Mouse (Mus musculus): ENCODE results near the gene Snx12. TPM values are rescaled to one million over a fixed set of nuclear protein-coding genes. Genes with fewer than 3 reads are reported as not detected.

The Snx12 gene
- 31.4 TPM for polyA plus RNA-seq (2015; fragmentation: Illumina TruSeq; extraction: RNeasy Lipid Tissue Mini Kit (QIAGEN cat#74804); ENCODE audit: insufficient read depth, low replicate concordance)

DNA sequence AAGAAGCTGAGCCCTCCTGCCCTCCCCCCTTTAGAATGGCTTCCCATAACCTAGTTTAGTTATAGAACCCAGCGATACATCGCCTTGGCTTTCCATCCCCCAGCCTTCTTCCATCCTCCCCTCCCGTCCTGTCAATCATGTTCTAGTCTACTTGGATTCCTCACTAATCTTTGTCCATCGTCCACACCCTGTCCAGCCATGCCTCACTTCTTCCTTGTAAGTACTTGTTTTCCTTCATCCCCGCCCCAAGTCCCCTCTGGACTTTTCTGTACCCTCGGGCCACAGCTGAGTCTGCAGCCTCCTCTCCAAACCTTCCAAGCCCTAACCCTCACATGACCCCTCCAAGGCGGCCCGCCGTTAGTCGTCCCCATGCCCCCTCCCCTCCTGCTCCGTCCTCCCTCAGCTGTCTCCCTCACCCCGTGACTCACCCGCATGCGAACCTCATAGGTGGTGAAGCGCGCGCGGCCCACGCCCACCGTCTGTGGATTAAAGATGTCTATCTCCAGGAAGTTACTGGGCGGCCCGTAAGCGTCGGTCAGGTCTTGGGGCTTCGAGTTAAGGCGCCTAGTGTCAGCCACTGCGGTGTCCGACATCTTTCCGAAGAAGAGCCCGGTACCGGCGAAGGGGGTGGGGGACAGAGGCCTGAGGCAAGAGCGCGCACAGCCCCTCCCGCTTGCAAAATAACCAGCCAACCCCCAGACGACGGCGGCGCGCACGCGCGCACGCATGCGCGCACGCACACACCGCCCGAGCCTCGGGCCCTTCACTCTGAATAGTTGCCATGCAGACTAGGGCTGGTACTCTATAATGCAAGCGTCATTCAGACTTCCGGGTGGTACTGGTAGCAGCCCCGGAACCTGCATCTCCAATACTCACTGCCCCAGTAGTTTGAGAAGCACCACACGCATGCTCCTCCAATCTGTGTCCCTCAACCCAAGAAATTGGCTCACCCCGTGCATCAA is at the start of gene Snx12:
Snx12 (minus strand) TSS at position 730 of the 962 bp plus-strand sequence.

DNA sequence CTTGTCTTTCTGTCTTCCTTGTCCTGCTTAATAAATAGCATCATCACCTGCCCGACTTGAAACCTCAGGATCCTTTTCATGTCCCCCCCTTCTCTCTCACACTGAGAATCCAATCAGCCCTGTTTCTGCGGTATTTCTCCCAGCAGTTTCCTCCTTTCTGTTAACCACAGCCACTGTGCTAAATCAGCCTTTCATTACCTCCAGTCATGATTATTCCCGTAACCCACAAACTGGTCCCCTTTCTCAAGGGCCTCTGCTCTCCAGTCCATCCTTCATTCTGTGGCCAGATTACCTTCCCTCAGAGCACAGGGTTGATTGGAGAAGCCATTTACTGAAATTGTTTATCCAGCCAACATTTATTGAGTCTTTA is 46.4 kb upstream of the Snx12 start, which contains the start of gene Gm20489:
Gm20489 (minus strand) TSS at position 269 of the 370 bp plus-strand sequence.

DNA sequence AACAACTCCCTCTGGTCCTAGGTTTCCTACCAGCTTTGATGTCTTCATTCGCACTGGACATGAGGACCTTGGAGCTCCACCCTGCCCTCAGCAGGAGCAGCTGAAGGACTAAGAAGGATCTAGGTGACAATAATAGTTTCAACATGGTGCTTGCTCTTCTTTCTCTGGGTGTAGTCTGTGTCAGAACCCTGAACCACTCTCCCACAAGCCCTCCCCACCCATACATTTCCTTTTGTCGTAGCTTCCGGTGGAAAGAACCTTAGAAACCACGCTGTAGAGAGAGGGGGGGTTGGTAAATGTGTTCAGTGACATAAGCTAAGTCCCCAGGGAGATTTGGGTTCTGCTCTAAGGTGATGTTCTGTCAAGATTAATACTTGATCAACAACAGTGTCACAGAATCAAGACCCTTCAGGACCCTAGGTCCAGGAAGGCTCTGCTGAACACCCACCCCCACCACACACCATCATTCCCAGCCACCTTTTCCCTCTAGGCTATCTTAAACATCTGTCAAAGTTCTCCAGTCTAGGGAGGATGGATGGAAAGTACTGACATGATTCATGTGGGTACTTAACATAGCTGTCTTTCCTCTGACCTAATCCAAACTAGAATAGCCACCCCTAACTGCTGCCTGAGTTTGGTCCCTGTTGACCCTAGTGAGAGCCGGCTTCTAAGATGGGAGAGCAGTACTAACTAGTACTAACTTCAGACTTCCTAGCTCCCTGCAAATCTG is 45.8 kb upstream of the Snx12 start, which contains the start of gene Il2rg:
Il2rg (minus strand) TSS at position 231 of the 730 bp plus-strand sequence.

DNA sequence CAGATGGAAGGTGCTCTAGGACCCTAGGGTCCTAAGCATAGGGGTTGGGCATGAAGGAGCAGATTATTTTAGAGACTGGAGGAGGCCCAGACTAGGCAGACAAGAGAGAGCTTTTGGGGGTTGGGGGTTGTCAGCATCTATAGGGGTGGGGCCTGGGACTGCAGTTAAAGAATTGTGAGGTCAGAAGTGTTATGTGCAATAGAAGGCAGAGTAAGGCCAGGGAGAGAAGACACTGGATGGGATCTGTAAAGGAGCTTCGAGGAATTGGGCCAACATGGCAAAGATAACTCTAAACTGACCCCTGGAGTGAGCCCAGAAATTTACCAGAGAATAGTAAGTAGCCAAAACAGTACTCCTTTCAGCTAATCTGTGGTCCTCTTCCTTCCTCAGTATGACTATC is 41.5 kb upstream of the Snx12 start, which contains the start of gene Gm614:
Gm614 (minus strand) TSS at position 101 of the 400 bp plus-strand sequence.

DNA sequence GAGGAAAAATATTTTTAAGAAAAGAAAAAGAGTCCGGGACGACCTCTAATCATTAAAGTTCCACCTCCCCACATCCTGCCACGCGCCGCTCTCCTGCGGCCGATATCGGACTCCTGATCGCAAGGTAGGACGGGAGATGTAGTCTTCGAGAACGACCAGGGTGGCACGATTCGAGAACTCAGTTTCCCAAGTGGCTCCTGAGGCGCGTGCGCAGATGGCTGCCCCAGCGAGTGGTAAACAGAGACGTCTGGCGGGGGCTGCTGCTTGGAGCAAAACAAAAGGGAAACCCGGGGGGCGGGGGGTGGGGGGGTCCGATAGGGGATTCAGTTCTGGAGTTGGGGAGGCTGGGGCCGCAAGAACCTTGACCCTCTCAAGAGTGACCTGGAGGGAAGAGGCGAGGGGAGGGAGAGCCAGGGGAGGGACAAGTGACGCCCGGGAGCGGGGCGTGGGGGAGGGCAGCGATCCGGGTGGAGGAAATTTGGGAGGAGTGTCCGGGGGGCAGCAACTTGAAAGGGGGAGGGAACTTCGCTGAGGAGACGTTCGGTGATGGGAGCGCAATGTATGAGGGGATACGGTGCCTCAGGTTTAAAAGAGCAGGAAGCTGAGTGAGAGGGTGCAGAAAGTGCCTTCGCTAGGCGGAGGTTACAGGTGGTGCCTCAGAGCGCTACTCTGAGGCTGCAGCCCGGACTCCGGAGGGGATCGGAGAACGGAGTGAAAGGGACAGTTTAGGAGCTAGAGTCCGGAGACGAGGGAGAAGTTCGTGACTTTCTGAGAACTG is 31.8 kb upstream of the Snx12 start, which contains the start of gene Foxo4:
Foxo4 (plus strand) TSS at position 577 of the 778 bp plus-strand sequence.

DNA sequence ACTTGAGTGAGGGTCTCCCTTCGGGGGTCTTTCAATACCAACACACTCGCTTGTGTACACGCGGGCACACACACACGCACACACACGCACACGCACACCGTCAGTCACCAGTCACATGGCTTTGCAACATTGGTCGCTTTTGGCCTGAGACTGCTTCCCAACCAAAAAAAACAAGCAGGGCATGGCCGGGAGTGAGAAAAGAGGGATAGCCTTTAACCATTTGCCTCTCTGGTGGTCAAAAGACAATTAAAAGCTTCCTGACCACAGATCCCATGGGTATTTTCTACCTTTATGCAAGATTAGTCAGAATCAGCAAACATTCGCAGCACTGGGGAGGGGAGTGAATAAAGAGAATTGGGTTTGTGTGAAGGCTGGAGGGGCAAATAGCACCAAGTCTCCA is 136.4 kb downstream of the Snx12 start, which contains the start of gene Slc7a3:
Slc7a3 (minus strand) TSS at position 101 of the 400 bp plus-strand sequence.

DNA sequence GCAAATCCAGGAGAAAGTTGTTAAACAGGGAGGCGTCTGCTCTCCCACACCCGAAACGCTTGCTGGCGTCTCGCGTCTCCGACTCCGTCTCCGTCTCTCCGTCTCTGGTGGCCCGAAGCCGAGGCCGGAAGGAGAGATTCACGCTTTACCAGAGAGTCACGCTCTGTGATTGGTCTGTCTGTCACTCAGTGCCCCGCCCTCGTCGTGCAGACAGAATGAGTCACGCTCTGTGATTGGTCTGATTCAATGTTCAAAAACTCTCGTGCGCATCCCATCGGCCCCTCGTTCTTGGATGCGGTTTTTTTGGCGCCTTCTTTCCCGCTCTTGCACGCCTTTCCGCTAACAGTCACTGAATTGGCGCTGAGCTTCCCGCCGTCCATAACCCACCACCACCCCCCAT is 162.8 kb downstream of the Snx12 start, which contains the start of gene Tex11:
Tex11 (minus strand) TSS at position 127 of the 400 bp plus-strand sequence.

Other genes with a start within 250 kb of the Snx12 start
- not detected for gene Tex11, start 162.9 kb downstream of the Snx12 start, polyA plus RNA-seq (2015; fragmentation: Illumina TruSeq; extraction: RNeasy Lipid Tissue Mini Kit (QIAGEN cat#74804); ENCODE audit: insufficient read depth, low replicate concordance)
- 0.84 TPM for gene Slc7a3, start 136.5 kb downstream of the Snx12 start, polyA plus RNA-seq (2015; fragmentation: Illumina TruSeq; extraction: RNeasy Lipid Tissue Mini Kit (QIAGEN cat#74804); ENCODE audit: insufficient read depth, low replicate concordance)
- gene Foxo4, start 32.0 kb upstream of the Snx12 start, polyA plus RNA-seq (2015; fragmentation: Illumina TruSeq; extraction: RNeasy Lipid Tissue Mini Kit (QIAGEN cat#74804); ENCODE audit: insufficient read depth, low replicate concordance): 21.2 TPM
- 16.0 TPM for gene Gm614, start 41.4 kb upstream of the Snx12 start, polyA plus RNA-seq (2015; fragmentation: Illumina TruSeq; extraction: RNeasy Lipid Tissue Mini Kit (QIAGEN cat#74804); ENCODE audit: insufficient read depth, low replicate concordance)
- gene Il2rg, start 45.7 kb upstream of the Snx12 start, polyA plus RNA-seq (2015; fragmentation: Illumina TruSeq; extraction: RNeasy Lipid Tissue Mini Kit (QIAGEN cat#74804); ENCODE audit: insufficient read depth, low replicate concordance): 666 TPM
- gene Gm20489, start 46.5 kb upstream of the Snx12 start, polyA plus RNA-seq (2015; fragmentation: Illumina TruSeq; extraction: RNeasy Lipid Tissue Mini Kit (QIAGEN cat#74804); ENCODE audit: insufficient read depth, low replicate concordance): not detected
- gene Med12, start 51.5 kb upstream of the Snx12 start, polyA plus RNA-seq (2015; fragmentation: Illumina TruSeq; extraction: RNeasy Lipid Tissue Mini Kit (QIAGEN cat#74804); ENCODE audit: insufficient read depth, low replicate concordance): 81.4 TPM
- 0.68 TPM for gene Nlgn3, start 76.6 kb upstream of the Snx12 start, polyA plus RNA-seq (2015; fragmentation: Illumina TruSeq; extraction: RNeasy Lipid Tissue Mini Kit (QIAGEN cat#74804); ENCODE audit: insufficient read depth, low replicate concordance)
- gene Gjb1, start 153.8 kb upstream of the Snx12 start, polyA plus RNA-seq (2015; fragmentation: Illumina TruSeq; extraction: RNeasy Lipid Tissue Mini Kit (QIAGEN cat#74804); ENCODE audit: insufficient read depth, low replicate concordance): not detected
- gene Zmym3, start 198.3 kb upstream of the Snx12 start, polyA plus RNA-seq (2015; fragmentation: Illumina TruSeq; extraction: RNeasy Lipid Tissue Mini Kit (QIAGEN cat#74804); ENCODE audit: insufficient read depth, low replicate concordance): 37.7 TPM
- 337 TPM for gene Nono, start 206.8 kb upstream of the Snx12 start, polyA plus RNA-seq (2015; fragmentation: Illumina TruSeq; extraction: RNeasy Lipid Tissue Mini Kit (QIAGEN cat#74804); ENCODE audit: insufficient read depth, low replicate concordance)
- 1.6 TPM for gene Itgb1bp2, start 226.5 kb upstream of the Snx12 start, polyA plus RNA-seq (2015; fragmentation: Illumina TruSeq; extraction: RNeasy Lipid Tissue Mini Kit (QIAGEN cat#74804); ENCODE audit: insufficient read depth, low replicate concordance)